Mouse (Mus musculus) Muller cell, postnatal 12 days (primary cell): ENCODE measurements at regions not wholly inside any gene's neighbourhood (a gene's known extent, or its start where the extent isn't known, plus 50 kb on each side); places are given as distances from the start of the nearest gene placed in this dataset.

ENCODE experiments used
- DNase-seq: peaks from one replicate; pipeline ENCODE4 v3.0.0-alpha.2; 2015; ENCODE audit errors: inconsistent ontology term

- no peak for DNase-seq
Observed at GRCm38 (mm10) chr5:53329591-53329990, 62.7 kb downstream of the Smim20 start.

- no peak for DNase-seq
Observed at GRCm38 (mm10) chr5:53336704-53337103, 69.8 kb downstream of the Smim20 start.

- DNase-seq = no peak
Observed at GRCm38 (mm10) chr5:53337816-53338215, 70.9 kb downstream of the Smim20 start.

GRCm38 (mm10) chr5:53345164-53345563 lies 78.3 kb downstream of the Smim20 start:
- DNase-seq = no peak

GRCm38 (mm10) chr5:53346028-53346427 lies 79.1 kb downstream of the Smim20 start:
- peak; percentile 66 for DNase-seq

DNA sequence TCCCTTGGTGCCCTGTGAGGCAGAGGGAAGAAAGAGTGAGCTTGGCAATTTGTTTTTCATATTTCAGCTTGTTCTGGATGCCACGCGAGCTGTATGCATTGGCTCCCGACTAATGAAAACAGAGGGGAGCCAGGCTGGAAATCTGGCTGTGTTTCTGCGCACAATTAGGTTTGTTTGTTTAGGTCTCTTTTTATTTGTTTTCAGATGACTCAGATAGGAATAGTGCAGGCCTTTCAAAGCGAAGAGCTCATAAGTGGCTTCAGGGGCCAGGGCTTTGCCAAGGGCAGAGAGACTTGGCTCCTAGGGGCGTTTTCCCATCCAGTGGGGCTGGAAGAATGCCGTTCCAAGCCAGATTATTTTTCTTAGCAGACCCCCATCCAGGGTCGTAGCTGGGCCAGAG lies 79.9 kb downstream of the Smim20 start:
- DNase-seq = no peak

DNA sequence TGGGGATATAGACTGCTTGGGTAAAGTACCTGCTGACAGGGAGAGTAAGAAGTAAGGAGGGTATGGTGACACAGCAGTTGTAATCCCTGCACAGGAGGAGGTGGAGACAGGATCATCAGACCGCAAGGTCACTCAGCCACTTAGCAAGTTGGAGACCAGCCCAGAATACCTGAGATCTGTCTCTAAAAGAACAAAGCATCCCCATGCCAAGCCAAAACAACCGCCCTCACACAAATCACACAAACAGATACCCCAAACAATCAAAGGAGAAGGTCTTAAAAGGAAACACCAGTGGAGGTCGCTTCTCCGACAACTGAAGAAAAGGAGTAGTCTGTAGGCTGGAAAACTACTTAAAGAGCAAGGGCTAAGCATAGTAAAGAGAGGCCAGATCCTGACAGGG lies 86.0 kb downstream of the Smim20 start:
- DNase-seq = no peak

DNA sequence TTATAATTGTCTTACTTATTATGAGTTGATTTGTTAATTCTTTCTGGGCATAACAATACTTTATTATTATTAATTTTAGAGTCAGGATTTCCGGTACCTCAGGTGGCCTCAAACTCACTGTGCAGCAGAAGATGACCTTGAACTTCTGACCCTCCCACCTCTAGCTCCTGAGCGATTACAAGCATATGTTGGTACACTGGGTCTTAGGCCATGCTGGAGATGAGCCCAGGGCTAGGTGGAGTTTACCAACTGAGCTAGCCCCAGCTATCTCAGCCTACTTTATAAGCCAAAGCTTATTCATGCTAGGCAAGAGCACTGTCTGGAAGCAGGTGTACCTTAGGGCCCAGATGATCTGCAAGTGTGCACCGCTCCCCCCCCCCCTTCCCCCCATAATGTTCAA lies 87.4 kb downstream of the Smim20 start:
- DNase-seq = no peak

DNA sequence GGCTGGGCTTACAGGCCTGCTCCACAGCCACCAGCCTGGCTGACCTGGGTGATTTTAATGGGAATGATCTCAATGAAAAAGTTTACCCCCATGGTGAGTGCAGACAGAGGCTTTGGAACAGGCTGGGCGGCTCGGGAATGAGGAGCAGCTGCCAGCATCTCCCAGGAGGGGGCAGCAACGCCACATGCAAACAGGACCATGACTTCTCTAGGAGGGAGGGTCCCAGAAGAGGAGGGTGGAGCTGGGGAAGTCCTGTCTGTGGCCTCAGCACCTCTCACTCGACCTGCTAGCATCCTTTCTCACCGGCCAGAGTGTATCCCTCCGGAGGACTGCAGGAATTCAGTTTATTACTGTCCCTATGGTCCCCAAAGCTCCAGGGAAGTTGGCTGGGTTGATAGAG lies 88.2 kb downstream of the Smim20 start:
- DNase-seq = peak; percentile 82

DNA sequence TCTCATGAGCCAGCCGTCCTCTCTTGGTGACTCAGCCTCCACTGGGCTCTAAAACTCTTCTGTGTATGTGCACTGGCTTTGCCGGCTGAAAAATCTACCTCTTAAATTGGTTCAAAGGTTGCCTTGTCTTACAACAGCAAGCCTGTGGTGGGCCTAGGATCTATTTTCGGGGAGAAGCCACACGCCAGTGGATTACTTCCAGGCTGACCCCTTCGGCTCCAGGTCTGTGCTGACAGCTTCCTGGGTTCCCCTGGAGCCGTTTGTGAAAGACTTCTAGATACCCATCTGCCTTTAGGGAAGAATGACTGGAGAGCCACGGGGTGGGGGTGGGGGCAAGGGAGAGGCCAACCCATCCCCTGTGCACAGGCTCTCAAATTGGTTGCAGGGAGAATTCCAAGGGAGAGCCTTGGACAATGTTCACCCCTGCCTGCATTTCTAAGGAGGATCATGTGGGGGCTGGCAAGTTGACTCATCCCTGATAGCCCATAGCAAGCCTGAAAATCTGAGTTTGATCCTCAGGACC lies 90.3 kb downstream of the Smim20 start:
- no peak for DNase-seq

GRCm38 (mm10) chr5:53358181-53358580 lies 91.3 kb downstream of the Smim20 start:
- DNase-seq = no peak

GRCm38 (mm10) chr5:53359887-53360286 lies 93.0 kb downstream of the Smim20 start:
- DNase-seq = no peak

GRCm38 (mm10) chr5:53361295-53361694 lies 94.4 kb downstream of the Smim20 start:
- no peak for DNase-seq

GRCm38 (mm10) chr5:53363898-53364297 lies 97.0 kb downstream of the Smim20 start:
- DNase-seq = no peak

DNA sequence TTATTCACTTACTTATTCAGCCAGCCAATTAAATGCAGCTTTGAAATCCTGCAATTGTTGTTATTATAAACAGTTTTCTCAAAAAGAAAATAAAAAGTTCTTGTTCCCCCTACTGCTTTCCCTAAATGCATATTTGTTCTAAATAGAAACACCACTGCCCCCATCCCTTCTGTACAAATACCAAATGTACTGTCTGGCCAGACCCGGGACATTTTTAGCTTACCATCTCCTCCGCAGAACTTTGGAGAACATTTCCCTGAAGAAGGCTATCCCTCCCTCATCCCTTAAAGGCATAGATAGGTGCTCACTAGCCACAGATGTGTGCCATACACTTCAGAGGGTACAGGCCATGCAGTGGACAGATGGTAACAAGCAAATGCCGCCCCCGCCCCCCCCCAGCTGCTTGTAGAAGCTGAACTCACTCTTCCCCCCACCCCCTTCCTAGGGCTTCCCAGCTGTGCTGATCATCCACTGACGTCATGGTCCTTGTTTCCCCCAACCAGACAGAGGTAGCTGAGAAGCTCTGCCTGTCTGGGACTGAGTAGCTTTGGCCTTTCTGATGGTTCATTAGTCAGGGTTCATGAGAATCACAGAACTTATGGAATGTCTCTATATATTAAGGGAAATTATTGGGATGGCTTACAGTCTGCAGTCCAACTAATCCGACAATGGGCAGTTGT lies 98.9 kb upstream of the Rbpj start:
- no peak for DNase-seq

DNA sequence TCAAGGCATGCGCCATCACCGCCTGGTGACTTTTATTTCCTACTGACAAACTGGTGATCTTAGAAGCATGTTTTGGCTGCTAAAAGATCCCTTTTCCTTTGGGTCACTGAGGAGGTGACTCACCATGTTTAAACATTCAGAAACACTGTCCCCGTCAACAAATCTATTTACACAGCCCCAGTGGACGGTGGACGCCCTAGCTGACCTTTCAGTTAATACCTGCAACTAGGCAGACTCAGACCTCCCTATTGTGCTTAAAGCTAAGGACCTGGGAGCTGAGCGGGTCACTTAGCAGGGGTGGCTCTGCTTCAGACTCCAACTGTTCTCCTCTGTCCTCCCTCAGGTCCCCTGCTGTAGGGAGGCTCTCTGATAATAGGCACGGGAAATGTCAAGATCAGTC lies 95.7 kb upstream of the Rbpj start:
- DNase-seq = no peak

- peak; percentile 60 for DNase-seq
Observed at GRCm38 (mm10) chr5:53371638-53372037, 94.3 kb upstream of the Rbpj start.

DNA sequence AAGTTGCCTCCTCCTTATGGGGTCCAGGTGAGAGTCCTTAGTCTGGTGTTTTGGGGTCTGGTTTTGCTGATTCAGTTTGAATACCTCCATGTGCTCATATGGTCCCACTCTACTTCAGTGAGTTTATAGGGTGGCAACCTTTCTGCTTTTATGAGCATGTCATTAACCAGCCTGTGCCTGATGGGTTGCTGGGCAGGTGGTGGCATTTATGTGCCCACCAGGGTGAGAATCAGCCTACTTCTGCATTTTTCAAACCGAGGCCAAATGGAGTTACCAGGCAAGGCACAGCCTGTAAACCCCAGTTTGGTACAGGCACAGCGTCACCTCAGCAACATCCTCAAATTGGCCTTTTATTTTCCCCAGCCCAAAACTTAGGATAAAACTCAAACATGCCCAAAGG lies 92.6 kb upstream of the Rbpj start:
- no peak for DNase-seq

GRCm38 (mm10) chr5:53376856-53377255 lies 89.1 kb upstream of the Rbpj start:
- peak; percentile 59 for DNase-seq

DNA sequence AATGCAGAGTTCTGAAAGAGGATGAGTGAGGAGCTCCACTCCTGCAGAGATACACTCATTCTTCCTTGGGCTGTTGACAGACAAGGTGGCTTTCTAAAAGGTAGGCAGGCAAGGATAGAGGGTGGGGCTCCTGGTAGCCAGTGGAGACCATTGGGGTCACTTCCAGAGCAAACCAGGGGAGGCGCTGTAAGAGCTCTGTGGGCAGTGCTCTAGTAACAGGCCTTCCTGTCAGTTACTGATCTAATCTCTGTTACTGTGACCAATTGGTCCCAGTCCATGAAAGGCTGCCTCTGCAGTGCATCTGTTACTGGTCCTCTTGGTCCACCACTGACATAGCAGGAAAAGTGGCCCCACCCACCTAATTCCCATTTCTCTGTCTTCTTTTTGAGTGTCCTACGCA lies 88.3 kb upstream of the Rbpj start:
- DNase-seq = no peak

DNA sequence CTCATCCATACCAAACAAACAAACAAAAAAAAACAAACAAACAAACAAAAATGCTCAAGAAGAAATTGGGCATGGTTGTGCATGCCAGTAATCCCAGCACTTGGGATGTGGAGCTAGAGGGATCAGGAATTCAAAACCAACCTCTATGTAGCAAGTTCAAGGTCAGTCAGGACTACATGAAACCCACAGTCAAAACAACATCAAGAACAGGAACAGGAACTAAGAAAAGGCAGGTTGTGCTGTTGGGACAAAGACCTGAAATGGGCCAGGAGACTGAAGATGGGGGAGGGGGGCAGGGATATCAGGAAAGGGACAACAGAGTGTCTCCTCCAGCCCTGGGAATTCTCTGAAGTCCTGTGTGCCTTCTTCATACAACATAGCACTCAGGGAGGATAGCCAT lies 87.8 kb upstream of the Rbpj start:
- no peak for DNase-seq

DNA sequence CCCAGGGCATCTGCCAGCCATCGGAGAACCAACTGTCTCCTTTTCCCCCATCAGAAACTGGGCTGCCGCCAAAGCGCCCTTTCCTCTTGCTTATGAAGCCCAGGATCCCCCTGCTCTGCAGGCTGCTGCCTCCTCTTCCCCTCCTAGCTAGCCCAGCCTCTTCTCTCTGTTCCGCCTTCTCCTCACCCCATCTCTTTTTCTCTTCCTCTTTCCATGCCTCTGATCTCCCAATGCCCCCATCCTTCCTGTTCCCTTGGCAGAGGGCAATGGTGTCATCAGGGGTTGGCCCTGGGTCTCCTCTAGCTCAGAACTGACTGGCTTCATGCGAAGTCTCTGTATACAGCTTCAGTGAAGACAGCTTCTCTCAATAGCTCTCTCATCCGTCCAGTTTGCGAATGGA lies 87.4 kb upstream of the Rbpj start:
- no peak for DNase-seq

DNA sequence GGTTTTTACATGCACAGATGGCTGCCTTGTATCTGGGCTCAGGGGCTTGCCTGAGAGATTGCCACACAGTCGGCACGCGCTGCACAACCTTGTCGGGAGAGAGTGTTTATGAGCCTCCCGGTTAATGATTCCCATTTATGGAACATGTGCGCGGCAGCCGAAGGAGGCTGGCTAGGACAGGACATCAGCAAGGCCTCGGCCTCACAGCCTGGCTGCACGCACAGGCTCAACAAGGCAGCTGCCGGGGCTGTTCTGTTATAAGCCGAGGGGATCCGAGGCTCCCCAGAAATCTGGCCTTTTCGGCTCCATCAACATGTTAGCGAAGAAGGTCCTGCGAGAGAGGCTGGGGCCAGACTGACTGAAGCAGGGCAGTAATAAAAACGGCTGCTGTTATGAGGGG lies 86.3 kb upstream of the Rbpj start:
- DNase-seq = no peak

DNA sequence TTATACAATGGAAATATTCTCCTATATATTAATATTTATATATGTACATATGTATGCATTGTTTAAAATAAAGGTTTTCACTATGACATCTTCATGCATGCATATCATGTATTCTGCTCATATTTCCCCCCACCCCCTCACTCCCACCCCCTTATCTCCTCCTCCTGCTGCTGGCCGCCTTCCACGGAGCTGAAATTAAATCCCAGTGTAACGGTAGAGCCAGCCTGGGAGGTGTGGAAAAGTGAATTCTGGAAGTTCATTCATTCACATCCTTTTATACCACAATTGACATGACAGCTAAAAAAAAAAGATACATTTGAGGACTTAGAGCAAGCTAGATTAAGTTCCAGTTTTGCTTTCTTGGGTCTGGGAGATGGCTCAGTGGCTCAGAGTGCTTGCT lies 85.7 kb upstream of the Rbpj start:
- no peak for DNase-seq
